Mouse (Mus musculus) heart, adult 2 months (tissue): ENCODE measurements at regions not wholly inside any gene's neighbourhood (a gene's known extent, or its start where the extent isn't known, plus 50 kb on each side); places are given as distances from the start of the nearest gene placed in this dataset.

Experiments
- DNase-seq, 2 experiments: peaks; one replicate each; pipeline ENCODE4 v3.0.0; 2021
- H3K27ac ChIP-seq: fragments of 200-600 bp; 2 replicates; pipeline ENCODE4 v1.8.1; 2022
- H3K27me3 ChIP-seq: fragments of 200-500 bp; 2 replicates; pipeline ENCODE4 v1.6.1; 2012; ENCODE audit warnings: mild to moderate bottlenecking, low read length, inconsistent platforms, mixed read lengths; ENCODE audit not compliant: control insufficient read depth, insufficient read depth
- H3K36me3 ChIP-seq: fragments of 200-500 bp; 2 replicates; pipeline ENCODE4 v1.6.1; 2012; ENCODE audit warnings: low read length, inconsistent platforms; ENCODE audit not compliant: control insufficient read depth, insufficient read depth
- H3K4me1 ChIP-seq: fragments of 200-500 bp; 2 replicates; pipeline ENCODE4 v1.6.1; 2011; ENCODE audit warnings: low read length; ENCODE audit not compliant: control insufficient read depth, insufficient read depth
- H3K4me3 ChIP-seq: fragments of 200-600 bp; 2 replicates; pipeline ENCODE4 v1.8.1; 2022
- H3K79me2 ChIP-seq: fragments of 200-500 bp; replicated peaks from 2 replicates; pipeline ENCODE4 v1.6.1; 2012; ENCODE audit warnings: mild to moderate bottlenecking, inconsistent platforms, low read length, moderate library complexity, mixed read lengths; ENCODE audit not compliant: control insufficient read depth, insufficient read depth
- H3K9ac ChIP-seq: fragments of 200-500 bp; 2 replicates; pipeline ENCODE4 v1.6.1; 2012; ENCODE audit warnings: low read depth, mild to moderate bottlenecking, control low read depth, inconsistent platforms, low read length, mixed read lengths
- CTCF ChIP-seq: fragments of 200-600 bp; IDR thresholded peaks from 2 replicates; pipeline ENCODE4 v1.8.1; 2022; ENCODE audit warnings: antibody characterized with exemption, mild to moderate bottlenecking, moderate library complexity
- EP300 ChIP-seq: fragments of 200-500 bp; IDR thresholded peaks from 2 replicates; pipeline ENCODE4 v1.6.1; 2011; ENCODE audit warnings: low read depth, low read length, control low read depth; ENCODE audit not compliant: insufficient read depth
- POLR2A ChIP-seq: fragments of 200-500 bp; IDR thresholded peaks from 2 replicates; pipeline ENCODE4 v1.6.1; 2011; ENCODE audit warnings: mild to moderate bottlenecking, low read depth, low read length, control low read depth; ENCODE audit not compliant: insufficient read depth
- WGBS: fragments of 180-500 bp; shearing (Covaris S2); methylation state at CpG from one replicate; pipeline ENCODE4 v1.1.7; 2018; 5-methylcytosine and 5-hydroxymethylcytosine counted together
- intact Hi-C: fragments of 180-260 bp; cut with DNase I; formaldehyde crosslinking; loops from one replicate; pipeline ENCODE4 v1.15.1; 2025

GRCm38 (mm10) chr8:34484551-34485335 is 373.2 kb upstream of the Gm10131 start:
- Histone ChIP-seq H3K79me2 (no peaks in the 10 kb centered on the region), H3K27ac (no peak overlapping the region), H3K27me3 (no peaks in the 10 kb centered on the region), H3K36me3 (no peaks in the 10 kb centered on the region), H3K9ac (no peak overlapping the region), H3K4me1 (no peaks in the 10 kb centered on the region), H3K4me3 (no peak overlapping the region)
- intact Hi-C loops = loop anchor here (1.0 to 5.0 kb wide), 2 partner anchors 267 to 332 kb away; no protein-coding TSS in a partner anchor
- peak in 1 of 2 experiments; percentile 11 for DNase-seq
- TF ChIP-seq CTCF = peak; percentile 90
- no peak for TF ChIP-seq EP300
- 60% methylated on average over 6 of the region's 6 CpGs for WGBS

- WGBS = 70% methylated on average over 4 of the region's 4 CpGs
- H3K4me3 ChIP-seq = no peak overlapping the region
- no peaks in the 10 kb centered on the region for H3K36me3 ChIP-seq
- H3K27me3 ChIP-seq = no peaks in the 10 kb centered on the region
- no peaks in the 10 kb centered on the region for H3K4me1 ChIP-seq
- H3K27ac ChIP-seq = no peak overlapping the region
- no peaks in the 10 kb centered on the region for H3K79me2 ChIP-seq
- TF ChIP-seq CTCF = no peak
- TF ChIP-seq POLR2A = no peak
- TF ChIP-seq EP300 = no peak
- no peak overlapping the region for H3K9ac ChIP-seq
- no peak for DNase-seq
- intact Hi-C loops = no loop called here
Observed at GRCm38 (mm10) chr8:34483212-34483611, 371.7 kb upstream of the Gm10131 start.

GRCm38 (mm10) chr8:34482676-34483075 is 371.1 kb upstream of the Gm10131 start:
- no peaks in the 10 kb centered on the region for H3K79me2 ChIP-seq
- H3K27ac ChIP-seq = no peak overlapping the region
- WGBS = 94% methylated on average over 2 of the region's 2 CpGs

GRCm38 (mm10) chr8:34480496-34480895 is 369.0 kb upstream of the Gm10131 start:
- Histone ChIP-seq H3K36me3 (no peaks in the 10 kb centered on the region), H3K27me3 (no peaks in the 10 kb centered on the region), H3K79me2 (no peaks in the 10 kb centered on the region), H3K9ac (no peak overlapping the region), H3K27ac (no peak overlapping the region), H3K4me1 (no peaks in the 10 kb centered on the region), H3K4me3 (no peak overlapping the region)
- DNase-seq = no peak
- intact Hi-C loops = no loop called here
- 72% methylated on average over 4 of the region's 4 CpGs for WGBS
- TF ChIP-seq CTCF (no peak), POLR2A (no peak), EP300 (no peak)

More at GRCm38 (mm10) chr8:34482676-34483075, 371.1 kb upstream of the Gm10131 start:
- H3K36me3 ChIP-seq = no peaks in the 10 kb centered on the region
- no peak overlapping the region for H3K4me3 ChIP-seq
- DNase-seq = no peak
- TF ChIP-seq EP300 (no peak), POLR2A (no peak), CTCF (no peak)
- no peak overlapping the region for H3K9ac ChIP-seq
- H3K4me1 ChIP-seq = no peaks in the 10 kb centered on the region
- intact Hi-C loops = no loop called here
- no peaks in the 10 kb centered on the region for H3K27me3 ChIP-seq

- DNase-seq = peak in 1 of 2 experiments; percentile 39
- Histone ChIP-seq H3K4me3 (no peak overlapping the region), H3K27ac (no peak overlapping the region), H3K36me3 (no peaks in the 10 kb centered on the region), H3K9ac (no peak overlapping the region), H3K79me2 (no peaks in the 10 kb centered on the region), H3K4me1 (peaks cover 2% of the 10 kb centered on the region; the same call in 1 of the 2 replicates), H3K27me3 (no peaks in the 10 kb centered on the region)
- intact Hi-C loops = no loop called here
- WGBS = 41% methylated on average over 3 of the region's 3 CpGs
- no peak for TF ChIP-seq EP300
- no peak for TF ChIP-seq POLR2A
- TF ChIP-seq CTCF = no peak
Observed at GRCm38 (mm10) chr8:34478891-34479290, 367.4 kb upstream of the Gm10131 start.

- Histone ChIP-seq H3K36me3 (no peaks in the 10 kb centered on the region), H3K9ac (no peak overlapping the region), H3K27ac (peak overlapping the region; percentile 31; the same call in 1 of the 2 replicates), H3K27me3 (no peaks in the 10 kb centered on the region), H3K4me1 (peaks cover 2% of the 10 kb centered on the region), H3K79me2 (no peaks in the 10 kb centered on the region), H3K4me3 (no peak overlapping the region)
- intact Hi-C loops = no loop called here
- WGBS = 60% methylated on average over 1 of the region's 1 CpGs
- TF ChIP-seq EP300 (no peak), POLR2A (no peak), CTCF (no peak)
- DNase-seq = no peak
Observed at GRCm38 (mm10) chr8:34478465-34478864, 366.9 kb upstream of the Gm10131 start.
